Mouse (Mus musculus) forelimb bud, embryonic 11.5 days (tissue): Measurements from ENCODE around the gene Kndc1.

Experiments used
- DNase-seq: peaks from one replicate; pipeline ENCODE4 v3.0.0-alpha.2; 2012; ENCODE audit warnings: low read depth, low spot score

Gene Kndc1

GRCm38 (mm10) chr7:139894655-139895557 lies at the start of gene Kndc1:
Gene Kndc1, plus strand, starts transcription at chr7:139894696.
- DNase-seq: no peak

GRCm38 (mm10) chr7:139845101-139845500 lies 49.4 kb upstream of the Kndc1 start:
- no peak for DNase-seq

GRCm38 (mm10) chr7:139850152-139850551 lies 44.3 kb upstream of the Kndc1 start:
- DNase-seq: peak; percentile 37

- no peak for DNase-seq
Observed at GRCm38 (mm10) chr7:139850677-139851076, 43.8 kb upstream of the Kndc1 start.

GRCm38 (mm10) chr7:139851098-139851497 lies 43.4 kb upstream of the Kndc1 start:
- no peak for DNase-seq

- DNase-seq: no peak
Observed at GRCm38 (mm10) chr7:139855261-139855660, 39.2 kb upstream of the Kndc1 start.

- DNase-seq: peak; percentile 61
Observed at GRCm38 (mm10) chr7:139861411-139861810, 33.1 kb upstream of the Kndc1 start.

GRCm38 (mm10) chr7:139863076-139863475 lies 31.4 kb upstream of the Kndc1 start:
- no peak for DNase-seq

GRCm38 (mm10) chr7:139864253-139864652 lies 30.2 kb upstream of the Kndc1 start:
- no peak for DNase-seq

GRCm38 (mm10) chr7:139864871-139865270 lies 29.6 kb upstream of the Kndc1 start:
- DNase-seq: no peak

- DNase-seq: no peak
Observed at GRCm38 (mm10) chr7:139871014-139871413, 23.5 kb upstream of the Kndc1 start.

GRCm38 (mm10) chr7:139877167-139877792 lies 17.2 kb upstream of the Kndc1 start:
- no peak for DNase-seq

- no peak for DNase-seq
Observed at GRCm38 (mm10) chr7:139878122-139878521, 16.4 kb upstream of the Kndc1 start.

GRCm38 (mm10) chr7:139878621-139879020 lies 15.9 kb upstream of the Kndc1 start:
- DNase-seq: no peak

GRCm38 (mm10) chr7:139883545-139883944 lies 11.0 kb upstream of the Kndc1 start:
- DNase-seq: no peak

GRCm38 (mm10) chr7:139891779-139892178 lies 2.7 kb upstream of the Kndc1 start:
- no peak for DNase-seq

GRCm38 (mm10) chr7:139896271-139896670 lies 1.8 kb downstream of the Kndc1 start:
- DNase-seq: no peak

GRCm38 (mm10) chr7:139896796-139897195 lies 2.3 kb downstream of the Kndc1 start:
- no peak for DNase-seq

- no peak for DNase-seq
Observed at GRCm38 (mm10) chr7:139898606-139899005, 4.1 kb downstream of the Kndc1 start.

- no peak for DNase-seq
Observed at GRCm38 (mm10) chr7:139899505-139899904, 5.0 kb downstream of the Kndc1 start.

GRCm38 (mm10) chr7:139900456-139900855 lies 6.0 kb downstream of the Kndc1 start:
- no peak for DNase-seq

GRCm38 (mm10) chr7:139900896-139901295 lies 6.4 kb downstream of the Kndc1 start:
- DNase-seq: no peak

- no peak for DNase-seq
Observed at GRCm38 (mm10) chr7:139901981-139902380, 7.5 kb downstream of the Kndc1 start.
